Comparison of ENCODE assay signal across 31 mouse cellular contexts in the genomic region with DNA sequence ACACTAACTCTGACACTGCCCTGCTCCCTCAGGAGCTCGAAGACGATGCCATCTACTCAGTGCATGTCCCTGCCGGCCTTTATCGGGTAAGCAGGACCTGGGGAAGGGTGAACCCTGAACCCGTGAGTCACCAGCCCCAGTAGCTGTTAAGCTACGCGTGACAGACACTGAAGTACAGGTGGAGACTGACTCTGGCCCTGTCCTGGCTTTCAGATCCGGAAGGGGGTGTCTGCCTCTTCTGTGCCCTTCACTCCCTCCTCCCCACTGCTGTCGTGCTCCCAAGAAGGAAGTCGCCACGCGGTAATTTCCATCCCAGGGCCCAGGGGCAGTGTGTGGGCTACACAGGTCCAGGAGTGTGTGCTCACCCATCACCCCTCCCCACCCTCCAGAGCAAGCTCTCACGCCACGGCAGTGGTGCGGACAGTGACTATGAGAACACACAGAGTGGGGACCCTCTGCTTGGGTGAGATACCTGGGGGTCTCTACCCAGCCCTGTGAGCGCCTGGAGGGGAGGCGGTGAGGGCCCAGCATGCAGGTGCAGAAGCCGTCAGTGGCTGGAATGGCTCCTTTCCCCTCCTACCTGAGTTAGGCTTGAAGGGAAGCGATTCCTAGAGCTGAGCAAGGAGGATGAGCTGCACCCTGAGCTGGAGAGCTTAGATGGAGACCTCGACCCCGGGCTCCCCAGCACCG. TPM values are rescaled to one million over a fixed set of nuclear protein-coding genes. Genes with fewer than 3 reads are reported as not detected.
DNase-seq lines count a peak whose midpoint lies in the region; ATAC-seq and TF ChIP-seq lines count a peak whose summit lies in the region.
"Had no signal": no experiment of that assay in that cellular context is flagged by ENCODE, and none has a peak within 500 bp of the region (broad histone marks: within the 10 kb centered on the region; RNA-seq: fewer than 3 reads in every experiment).

No protein-coding gene starts in this region.

- ATAC-seq in kidney, embryonic 15.5 days (replicated peaks; ENCODE audit: low FRiP score) = no peak
- peak; percentile 74 for ATAC-seq in intestine, postnatal 0 days
- ATAC-seq: CD4-positive, CD25-positive, alpha-beta regulatory T cell, adult 4 months; forebrain, embryonic 16.5 days; hindbrain, postnatal 0 days had no signal

- no peak overlapping the region for H3K4me2 ChIP-seq in kidney, embryonic 15.5 days
- peak overlapping the region; percentile 51 for H3K4me2 ChIP-seq in intestine, postnatal 0 days (replicated peaks; ENCODE audit: low read depth)
- H3K4me2 ChIP-seq: heart, embryonic 12.5 days; liver, embryonic 13.5 days; lung, embryonic 14.5 days; neural tube, embryonic 12.5 days; stomach, embryonic 15.5 days had no signal

- H3K9me3 ChIP-seq in kidney, embryonic 15.5 days (replicated peaks) = no peaks in the 10 kb centered on the region
- no peaks in the 10 kb centered on the region for H3K9me3 ChIP-seq in E14TG2a.4 (ENCODE audit: low read length)
- no peaks in the 10 kb centered on the region for H3K9me3 ChIP-seq in intestine, postnatal 0 days (ENCODE audit: control insufficient read depth)
- H3K9me3 ChIP-seq: heart, embryonic 12.5 days; liver, embryonic 13.5 days; megakaryocyte, embryonic 14.5 days; neural tube, embryonic 12.5 days; stomach, embryonic 15.5 days had no signal

- no peak for TF ChIP-seq CTCF in E14TG2a.4 (conservative IDR thresholded peaks at IDR 0.05; ENCODE audit: low read length)
- TF ChIP-seq CTCF in intestine, postnatal 0 days (IDR thresholded peaks at IDR 0.05; ENCODE audit: low read depth) = peak; percentile 35; the same call in 1 of the 2 replicates

- no peak overlapping the region for H3K27ac ChIP-seq in kidney, embryonic 15.5 days
- H3K27ac ChIP-seq in intestine, postnatal 0 days (ENCODE audit: low read depth, low read length) = peak overlapping the region; percentile 94
- H3K27ac ChIP-seq: hindbrain, postnatal 0 days; layer of hippocampus, adult 2 months; liver, embryonic 13.5 days; neural tube, embryonic 12.5 days; stomach, embryonic 15.5 days had no signal

- peaks cover 85% of the 10 kb centered on the region for H3K36me3 ChIP-seq in kidney, embryonic 15.5 days
- peaks cover 84% of the 10 kb centered on the region for H3K36me3 ChIP-seq in E14TG2a.4 (ENCODE audit: insufficient read depth, low read length)
- peaks cover 52% of the 10 kb centered on the region for H3K36me3 ChIP-seq in intestine, postnatal 0 days (ENCODE audit: control insufficient read depth, insufficient read depth)

- 86% methylated on average over 22 of the region's 22 CpGs for WGBS in kidney, embryonic 15.5 days
- WGBS in intestine, postnatal 0 days = 67% methylated on average over 22 of the region's 22 CpGs

- H3K9ac ChIP-seq in kidney, embryonic 15.5 days = no peak overlapping the region
- H3K9ac ChIP-seq in intestine, postnatal 0 days (ENCODE audit: low read depth, low read length) = 0 out of 2 replicates have a peak overlapping the region, but pooled peaks have one; percentile 7
- H3K9ac ChIP-seq: heart, embryonic 12.5 days; liver, embryonic 13.5 days; lung, embryonic 14.5 days; neural tube, embryonic 12.5 days; stomach, embryonic 15.5 days had no signal

- H3K4me1 ChIP-seq in kidney, embryonic 15.5 days = peaks cover 40% of the 10 kb centered on the region
- H3K4me1 ChIP-seq in E14TG2a.4 (replicated peaks; ENCODE audit: low read depth, low read length) = peaks cover 92% of the 10 kb centered on the region
- H3K4me1 ChIP-seq in intestine, postnatal 0 days (replicated peaks; ENCODE audit: control insufficient read depth, insufficient read depth, low read length) = peaks cover 15% of the 10 kb centered on the region

- peak; percentile 14 for DNase-seq in cerebellum, adult 8-10 months
- no peak for DNase-seq in cerebellum, postnatal 10 days
- DNase-seq in kidney, adult 9 months = peak; percentile 36
- DNase-seq in adrenal gland, postnatal 14 days = no peak
- DNase-seq: adrenal gland, postnatal 36 days; embryo, embryonic 11 days; gastrocnemius, postnatal 14 days; heart, adult 18-20 months; heart, postnatal 10 days; liver, embryonic 13.5 days; lung, embryonic 14.5 days; lung, postnatal 36 days; midbrain, embryonic 14.5 days; right cerebral cortex, postnatal 25 days; thymus, adult 2 months had no signal

- H3K4me3 ChIP-seq in kidney, embryonic 15.5 days (replicated peaks) = no peak overlapping the region
- peak overlapping the region; percentile 46; the same call in 1 of the 2 replicates for H3K4me3 ChIP-seq in E14TG2a.4 (replicated peaks; ENCODE audit: low read length)
- H3K4me3 ChIP-seq in intestine, postnatal 0 days (ENCODE audit: low read depth, low read length) = no peak overlapping the region
- H3K4me3 ChIP-seq: heart, embryonic 12.5 days; layer of hippocampus, adult 2 months; liver, embryonic 13.5 days; megakaryocyte, embryonic 14.5 days; neural tube, embryonic 12.5 days; stomach, embryonic 15.5 days had no signal

- H3K27me3 ChIP-seq in kidney, embryonic 15.5 days = no peaks in the 10 kb centered on the region
- no peaks in the 10 kb centered on the region for H3K27me3 ChIP-seq in E14TG2a.4 (ENCODE audit: insufficient read depth, low read length)
- H3K27me3 ChIP-seq in intestine, postnatal 0 days (replicated peaks; ENCODE audit: control insufficient read depth, insufficient read depth, low read length) = no peaks in the 10 kb centered on the region
- H3K27me3 ChIP-seq: heart, embryonic 12.5 days; liver, embryonic 13.5 days; megakaryocyte, embryonic 14.5 days; neural tube, embryonic 12.5 days; stomach, embryonic 15.5 days had no signal

RNA-seq across cellular contexts. Expression of a gene that starts 9.5 kb away (rescaled TPM):
- polyA plus RNA-seq in kidney, embryonic 15.5 days (2015; fragmentation: Nextera tagmentation; extraction: Ambion mirVana) = 1.9 TPM in 2 replicates
- 2.2 and 3.3 TPM in 2 replicates for polyA plus RNA-seq in intestine, postnatal 0 days (2015; fragmentation: Nextera tagmentation; extraction: Ambion mirVana)
- 24.3 and 26.9 TPM in 2 replicates for total RNA-seq in adrenal gland, postnatal 14 days (2021)

RNA-seq across cellular contexts. Expression of a gene that starts 10.3 kb away (rescaled TPM):
- 34.8 and 41.2 TPM in 2 replicates for polyA plus RNA-seq in kidney, embryonic 15.5 days (2015; fragmentation: Nextera tagmentation; extraction: Ambion mirVana)
- 20.2 and 22.9 TPM in 2 replicates for polyA plus RNA-seq in intestine, postnatal 0 days (2015; fragmentation: Nextera tagmentation; extraction: Ambion mirVana)
- 9.6 and 12.5 TPM in 2 replicates for total RNA-seq in adrenal gland, postnatal 14 days (2021)

RNA-seq across cellular contexts. Expression of a gene that starts 12.1 kb away (rescaled TPM):
- 9.7 and 12.6 TPM in 2 replicates for polyA plus RNA-seq in kidney, embryonic 15.5 days (2015; fragmentation: Nextera tagmentation; extraction: Ambion mirVana)
- polyA plus RNA-seq in intestine, postnatal 0 days (2015; fragmentation: Nextera tagmentation; extraction: Ambion mirVana) = 21.2 and 21.9 TPM in 2 replicates
- 49.5 and 53.0 TPM in 2 replicates for total RNA-seq in adrenal gland, postnatal 14 days (2021)

RNA-seq across cellular contexts. Expression of a gene that starts 13.6 kb away (rescaled TPM):
- polyA plus RNA-seq in kidney, embryonic 15.5 days (2015; fragmentation: Nextera tagmentation; extraction: Ambion mirVana) = 0.27 TPM in 1 of 2 replicates, not detected in the other
- not detected in 2 replicates for polyA plus RNA-seq in intestine, postnatal 0 days (2015; fragmentation: Nextera tagmentation; extraction: Ambion mirVana)
- not detected in 2 replicates for total RNA-seq in adrenal gland, postnatal 14 days (2021)
- total RNA-seq: adrenal gland, postnatal 36 days; ES-E14; gastrocnemius, postnatal 14 days; heart, adult 18-20 months; heart, postnatal 10 days; hindbrain, postnatal 0 days; layer of hippocampus, adult 2 months; layer of hippocampus, postnatal 25 days; left cerebral cortex, postnatal 14 days had no signal
- polyA plus RNA-seq: embryonic facial prominence, embryonic 14.5 days; forebrain, embryonic 16.5 days; heart, embryonic 12.5 days; hindbrain, embryonic 11.5 days; hindbrain, postnatal 0 days; midbrain, embryonic 14.5 days had no signal

RNA-seq across cellular contexts. Expression of a gene that starts 16.0 kb away (rescaled TPM):
- 5.3 and 6.9 TPM in 2 replicates for polyA plus RNA-seq in kidney, embryonic 15.5 days (2015; fragmentation: Nextera tagmentation; extraction: Ambion mirVana)
- polyA plus RNA-seq in intestine, postnatal 0 days (2015; fragmentation: Nextera tagmentation; extraction: Ambion mirVana) = 2.1 TPM in 2 replicates
- total RNA-seq in adrenal gland, postnatal 14 days (2021) = 8.2 and 10.4 TPM in 2 replicates

Comparison
In these comparisons a context has a peak if more than half of its experiments do, and no peak if none do; other contexts are left out.
1. DNase-seq: peak in cerebellum, adult 8-10 months (single experiment) and kidney, adult 9 months (single experiment); none in cerebellum, postnatal 10 days (0 of 2) and adrenal gland, postnatal 14 days (single experiment).